Mouse (Mus musculus): ENCODE measurements at regions not wholly inside any gene's neighbourhood (a gene's known extent, or its start where the extent isn't known, plus 50 kb on each side); places are given as distances from the start of the nearest gene placed in this dataset.
"Not testable (repeated sequence)": the region's sequence is repeated elsewhere in the genome, so short reads cannot be mapped to it uniquely, and the experiment has no call there.

DNA sequence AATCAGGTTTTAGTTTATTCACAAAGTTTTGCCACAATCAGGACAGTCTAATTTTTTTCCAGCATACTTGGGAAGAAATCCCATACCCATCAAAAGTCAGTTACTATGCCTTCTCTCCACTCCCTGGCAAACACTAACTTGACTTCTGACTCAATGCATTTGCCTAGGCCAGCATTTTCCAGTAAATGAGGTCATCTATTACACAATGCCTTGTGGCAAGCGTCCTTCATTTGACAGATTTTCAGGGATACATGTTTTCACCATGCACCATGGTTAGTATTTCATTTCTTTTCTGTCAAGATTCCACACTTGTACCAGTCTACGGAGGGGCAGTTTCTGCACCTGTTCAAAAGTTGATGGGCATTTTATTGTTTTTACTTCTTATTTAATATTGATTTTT is 88.4 kb upstream of the Slc2a12 start:
- H3K4me2 ChIP-seq; H3K9ac ChIP-seq; H3K27ac ChIP-seq; H3K27me3 ChIP-seq; H3K4me3 ChIP-seq; H3K9me3 ChIP-seq; H3K4me1 ChIP-seq (replicated peaks); ATAC-seq (ENCODE audit: low FRiP score); H3K36me3 ChIP-seq: not testable (repeated sequence)
- 85% methylated on average over 2 of the region's 2 CpGs for WGBS

DNA sequence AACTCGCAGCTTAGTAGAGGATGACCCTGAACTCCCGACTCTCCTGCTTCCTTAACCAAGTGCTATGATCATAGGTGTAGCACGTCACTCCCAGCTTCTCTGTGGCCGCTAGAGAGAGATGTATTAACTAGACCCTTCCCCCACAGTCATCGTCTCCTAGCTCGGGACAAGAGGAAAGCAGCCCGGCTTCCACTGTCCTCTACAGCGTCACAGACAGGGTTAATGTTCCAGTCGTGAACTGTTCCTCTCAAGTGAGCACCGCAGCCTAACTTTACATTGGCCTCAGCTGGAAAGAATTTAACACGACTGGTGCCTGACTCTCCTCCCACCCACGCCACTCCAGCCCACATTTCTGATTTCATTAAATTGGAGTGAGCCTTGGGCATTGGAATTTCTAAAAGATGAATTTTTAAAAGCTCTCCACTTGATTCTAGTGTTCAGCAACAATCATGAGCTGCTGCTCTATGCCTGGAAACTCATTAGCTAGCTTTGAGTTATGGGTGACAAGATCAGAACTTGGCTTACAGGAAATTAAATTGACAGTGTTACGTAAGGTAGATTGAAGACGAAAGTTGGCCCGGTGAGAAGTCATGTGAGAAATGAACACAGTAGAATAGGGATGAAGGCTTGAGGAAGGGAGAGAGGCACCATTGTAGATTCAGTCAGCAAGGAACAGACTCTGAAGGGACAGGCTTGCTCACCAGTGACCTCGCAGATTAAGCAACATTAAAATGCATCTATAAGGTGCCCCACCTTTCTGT is 75.4 kb upstream of the Slc2a12 start:
- not testable (repeated sequence) for ATAC-seq (ENCODE audit: low FRiP score); H3K9me3 ChIP-seq; H3K4me2 ChIP-seq; H3K27me3 ChIP-seq; H3K27ac ChIP-seq; H3K4me3 ChIP-seq; H3K4me1 ChIP-seq (replicated peaks); H3K36me3 ChIP-seq; H3K9ac ChIP-seq
- 74% methylated on average over 16 of the region's 16 CpGs for WGBS

DNA sequence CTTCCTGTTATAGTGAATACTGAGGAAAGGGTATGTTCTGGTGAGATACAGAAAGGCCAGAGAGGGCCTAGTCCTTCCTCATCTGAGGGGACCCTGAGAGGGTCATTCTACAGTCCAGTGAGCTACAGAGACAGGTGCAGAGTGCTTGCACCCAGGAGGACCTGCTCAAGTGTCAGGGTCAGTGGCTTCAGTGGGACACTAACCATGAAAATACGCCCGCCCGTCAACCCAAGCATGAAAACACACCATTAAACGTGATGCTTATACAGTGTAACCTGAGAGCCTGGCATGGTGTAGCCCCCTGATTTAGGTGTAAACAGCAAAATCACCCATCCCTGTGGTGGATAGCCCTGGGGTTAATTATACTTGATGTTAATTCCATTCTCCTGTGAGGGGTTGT is 70.8 kb upstream of the Slc2a12 start:
- ATAC-seq (ENCODE audit: low FRiP score); H3K4me2 ChIP-seq; H3K9me3 ChIP-seq; H3K27me3 ChIP-seq; H3K4me3 ChIP-seq; H3K9ac ChIP-seq; H3K36me3 ChIP-seq; H3K27ac ChIP-seq; H3K4me1 ChIP-seq (replicated peaks): not testable (repeated sequence)
- WGBS, result 92% methylated on average over 4 of the region's 4 CpGs

DNA sequence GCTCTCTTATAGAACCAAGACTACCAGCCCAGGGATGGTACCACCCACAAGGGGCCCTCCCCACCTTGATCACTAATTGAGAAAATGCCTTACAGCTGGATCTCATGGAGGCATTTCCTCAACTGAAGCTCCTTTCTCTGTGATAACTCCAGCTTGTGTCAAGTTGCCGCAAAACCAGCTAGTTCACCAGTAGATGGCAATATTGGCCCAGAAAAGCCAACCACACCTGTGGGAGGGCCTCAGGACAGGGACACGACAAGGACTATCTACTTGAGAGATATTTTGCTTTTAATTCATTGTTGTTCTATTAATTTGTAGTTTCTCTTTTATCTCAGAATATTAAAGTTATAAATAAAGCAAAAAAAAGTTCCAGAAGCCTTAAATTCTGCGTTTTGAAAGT is 65.4 kb upstream of the Slc2a12 start:
- WGBS, result 16% methylated on average over 3 of the region's 3 CpGs
- not testable (repeated sequence) for H3K4me3 ChIP-seq; H3K36me3 ChIP-seq; H3K9ac ChIP-seq; H3K9me3 ChIP-seq; H3K4me1 ChIP-seq (replicated peaks); H3K4me2 ChIP-seq; H3K27ac ChIP-seq; H3K27me3 ChIP-seq
- peak; percentile 59; the same call in 1 of the 2 replicates for ATAC-seq (ENCODE audit: low FRiP score)

DNA sequence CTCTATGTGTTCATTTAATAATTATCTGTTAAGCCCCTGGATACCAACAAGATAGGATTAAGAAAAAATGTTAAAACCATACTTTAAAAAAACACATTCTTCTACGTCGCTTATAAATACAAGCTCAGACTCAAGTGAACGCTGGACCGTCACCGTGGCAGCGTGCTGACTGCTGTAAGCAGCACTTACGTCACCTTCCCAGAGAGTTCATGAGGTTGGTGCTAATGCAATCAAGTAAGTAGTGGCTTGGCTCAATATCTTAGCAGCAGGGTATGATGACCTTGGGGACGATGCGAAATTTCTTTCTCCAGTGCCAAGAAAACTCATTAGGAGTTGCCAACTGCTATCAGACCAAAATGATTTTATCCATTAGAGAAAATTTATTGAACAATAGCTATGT is 63.5 kb upstream of the Slc2a12 start:
- H3K4me2 ChIP-seq; H3K27me3 ChIP-seq; H3K9me3 ChIP-seq; H3K27ac ChIP-seq; H3K4me3 ChIP-seq; ATAC-seq (ENCODE audit: low FRiP score); H3K36me3 ChIP-seq; H3K4me1 ChIP-seq (replicated peaks); H3K9ac ChIP-seq: not testable (repeated sequence)
- WGBS, result 73% methylated on average over 9 of the region's 9 CpGs

DNA sequence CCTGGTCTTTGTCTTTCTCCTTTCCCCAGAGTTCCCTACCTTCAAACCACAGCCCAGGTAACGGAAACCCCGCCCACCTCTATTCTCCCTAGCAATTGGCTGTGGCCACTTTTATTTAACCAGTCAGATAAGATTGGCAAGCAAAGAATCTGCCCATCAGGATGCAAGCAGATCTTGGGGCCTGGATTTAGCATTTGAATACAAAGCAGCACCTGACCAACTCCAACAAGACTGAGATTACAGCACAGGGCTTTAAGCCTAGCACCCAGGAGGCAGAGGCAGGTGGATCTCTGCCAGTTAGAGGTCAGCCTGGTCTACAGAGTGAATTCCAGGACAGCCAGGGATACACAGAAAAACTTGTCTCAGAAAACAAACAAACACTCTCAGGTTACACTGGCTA is 61.5 kb upstream of the Slc2a12 start:
- 91% methylated on average over 2 of the region's 2 CpGs for WGBS
- not testable (repeated sequence) for ATAC-seq (ENCODE audit: low FRiP score); H3K4me1 ChIP-seq (replicated peaks); H3K36me3 ChIP-seq; H3K27me3 ChIP-seq; H3K9ac ChIP-seq; H3K4me2 ChIP-seq; H3K27ac ChIP-seq; H3K4me3 ChIP-seq; H3K9me3 ChIP-seq

DNA sequence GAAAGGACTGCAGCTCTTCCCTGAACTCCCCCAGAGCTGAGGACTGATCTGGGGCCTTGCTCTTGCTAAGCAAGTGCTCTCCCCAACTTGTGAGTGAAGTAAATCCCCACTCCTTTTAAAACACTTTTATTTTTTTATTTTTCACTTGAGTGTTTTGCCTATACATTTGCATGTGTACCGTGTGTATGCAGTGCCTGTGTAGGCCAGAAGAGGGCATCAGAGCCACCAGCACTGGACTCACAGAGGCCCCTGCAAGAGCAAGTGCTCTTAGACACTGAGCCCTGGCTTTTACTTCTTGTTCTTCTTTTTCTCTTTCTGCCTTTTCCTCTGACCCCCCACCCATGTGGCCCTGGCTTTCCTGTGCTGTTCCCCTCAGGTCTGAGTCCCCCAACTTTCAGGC is 56.2 kb upstream of the Slc2a12 start:
- not testable (repeated sequence) for H3K27me3 ChIP-seq; H3K9me3 ChIP-seq; ATAC-seq (ENCODE audit: low FRiP score); H3K4me3 ChIP-seq; H3K4me1 ChIP-seq (replicated peaks); H3K9ac ChIP-seq; H3K27ac ChIP-seq; H3K4me2 ChIP-seq; H3K36me3 ChIP-seq
- WGBS, result 96% methylated on average over 1 of the region's 1 CpGs

DNA sequence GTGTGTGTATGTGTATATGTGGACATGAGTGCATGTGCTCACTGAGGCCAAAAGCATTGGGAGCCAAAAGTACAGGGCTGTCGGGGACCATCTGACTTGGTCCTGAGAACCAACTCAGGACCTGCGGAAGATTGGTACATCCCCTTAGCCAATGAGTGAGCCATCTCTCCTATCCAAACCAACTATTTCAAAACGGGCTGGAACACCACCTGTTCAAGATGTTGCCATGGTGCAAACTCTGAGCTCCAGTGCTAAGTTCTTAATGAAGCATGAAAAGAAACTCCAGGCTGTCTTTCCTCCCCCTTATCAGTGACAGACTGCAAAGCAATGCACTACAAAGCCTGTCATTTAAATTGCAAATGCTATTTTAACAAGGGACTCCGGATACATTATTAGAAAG is 53.1 kb upstream of the Slc2a12 start:
- H3K4me3 ChIP-seq; H3K36me3 ChIP-seq; H3K27me3 ChIP-seq; H3K9me3 ChIP-seq; H3K4me2 ChIP-seq; H3K4me1 ChIP-seq (replicated peaks); H3K27ac ChIP-seq; H3K9ac ChIP-seq: not testable (repeated sequence)
- ATAC-seq (ENCODE audit: low FRiP score), result peak; percentile 54; the same call in 1 of the 2 replicates
- whole genome bisulfite sequencing, result 22% methylated on average over 4 of the region's 4 CpGs

DNA sequence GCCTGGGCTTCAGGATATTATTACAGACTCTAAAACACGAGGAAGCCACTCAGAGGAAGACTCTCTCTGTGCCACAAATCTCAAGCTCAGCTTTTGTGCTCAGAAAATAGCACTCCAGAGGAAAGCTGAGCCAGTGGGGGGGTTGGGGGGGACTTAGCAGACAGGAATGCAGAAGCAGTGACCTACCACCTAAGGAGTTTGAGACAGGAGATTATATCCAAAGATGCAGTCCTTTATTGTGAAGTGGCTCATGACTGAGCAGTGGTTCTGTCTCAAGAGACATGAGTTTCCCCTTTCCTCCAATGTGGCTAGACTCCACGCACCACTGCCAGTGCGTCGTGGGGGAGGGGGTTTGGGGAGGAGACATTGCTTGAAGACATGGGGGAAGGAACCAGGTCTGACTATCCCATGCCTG is 52.6 kb upstream of the Slc2a12 start:
- not testable (repeated sequence) for H3K36me3 ChIP-seq; H3K9me3 ChIP-seq; H3K9ac ChIP-seq; H3K27ac ChIP-seq; ATAC-seq (ENCODE audit: low FRiP score); H3K4me2 ChIP-seq; H3K4me1 ChIP-seq (replicated peaks); H3K27me3 ChIP-seq; H3K4me3 ChIP-seq
- WGBS, result 38% methylated on average over 4 of the region's 4 CpGs

DNA sequence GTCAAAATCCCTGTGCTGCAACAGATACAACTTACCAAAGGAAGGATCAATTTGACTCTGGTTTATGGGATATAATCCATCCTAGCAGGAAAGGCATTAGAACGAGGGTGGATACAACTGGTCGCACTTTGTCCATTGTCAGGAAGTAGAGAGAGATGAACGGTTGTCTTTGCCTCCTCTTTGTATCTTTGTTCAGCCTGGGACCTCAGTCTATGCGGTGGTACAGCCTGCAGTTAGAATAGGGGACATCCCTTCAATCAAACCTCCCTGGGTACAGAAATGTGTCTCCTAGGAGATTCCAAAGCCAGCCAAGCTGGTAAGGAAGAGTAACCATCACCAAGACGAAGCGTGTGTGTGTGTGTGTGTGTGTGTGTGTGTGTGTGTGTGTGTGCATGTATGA is 52.1 kb upstream of the Slc2a12 start:
- 52% methylated on average over 6 of the region's 6 CpGs for WGBS
- H3K27me3 ChIP-seq; H3K36me3 ChIP-seq; H3K4me2 ChIP-seq; ATAC-seq (ENCODE audit: low FRiP score); H3K9ac ChIP-seq; H3K27ac ChIP-seq; H3K4me3 ChIP-seq; H3K9me3 ChIP-seq; H3K4me1 ChIP-seq (replicated peaks): not testable (repeated sequence)

All from hindbrain, embryonic 13.5 days (tissue).